Mouse (Mus musculus) hindbrain, embryonic 12.5 days (tissue): ENCODE data around the gene Cep152. TPM values are rescaled to one million over a fixed set of nuclear protein-coding genes. Genes with fewer than 3 reads are reported as not detected.
A peak's percentile ranks its signal among the peaks of the same experiment; 100 is the strongest.

Experiments
- ATAC-seq: fragments of 200-750 bp; cut with Nextera tagmentation; 2 replicates; pipeline ENCODE4 v1.8.0; 2017; ENCODE audit warnings: moderate TSS enrichment; ENCODE audit not compliant: low FRiP score
- H3K27ac ChIP-seq: fragments of 300-500 bp; sonication (generic); 2 replicates; pipeline ENCODE4 v1.5.1; 2016; ENCODE audit warnings: mild to moderate bottlenecking
- H3K27me3 ChIP-seq: fragments of 300-500 bp; sonication (generic); 2 replicates; pipeline ENCODE4 v1.6.1; 2016; ENCODE audit warnings: mild to moderate bottlenecking
- H3K36me3 ChIP-seq: fragments of 300-500 bp; sonication (generic); 2 replicates; pipeline ENCODE4 v1.6.1; 2016; ENCODE audit warnings: mild to moderate bottlenecking
- H3K4me1 ChIP-seq: fragments of 300-500 bp; sonication (generic); 2 replicates; pipeline ENCODE4 v1.6.1; 2016
- H3K4me2 ChIP-seq: fragments of 300-500 bp; sonication (generic); replicated peaks from 2 replicates; pipeline ENCODE4 v1.6.1; 2016; ENCODE audit warnings: mild to moderate bottlenecking
- H3K4me3 ChIP-seq: fragments of 300-500 bp; sonication (generic); 2 replicates; pipeline ENCODE4 v1.5.1; 2016; ENCODE audit warnings: mild to moderate bottlenecking
- H3K9ac ChIP-seq: fragments of 300-500 bp; sonication (generic); 2 replicates; pipeline ENCODE4 v1.6.1; 2016; ENCODE audit warnings: mild to moderate bottlenecking, moderate library complexity
- H3K9me3 ChIP-seq: fragments of 300-500 bp; sonication (generic); replicated peaks from 2 replicates; pipeline ENCODE4 v1.6.1; 2016; ENCODE audit warnings: mild to moderate bottlenecking
- WGBS: fragments of 180-500 bp; shearing (Covaris S2); methylation state at CpG from one replicate; pipeline ENCODE4 v1.1.7; 2016; 5-methylcytosine and 5-hydroxymethylcytosine counted together
- polyA plus RNA-seq: library from polyadenylated mRNA; unstranded; fragments of >200 nt; fragmentation: Nextera tagmentation; extraction: Ambion mirVana; gene quantifications from 2 replicates; pipeline ENCODE4 v1.2.1, GENCODE M21; 2016

Cep152 gene
- polyA plus RNA-seq, 1 experiment from 2014 or later: 7.5 TPM

- no peaks in the 10 kb centered on the region for H3K9me3 ChIP-seq
- no peak overlapping the region for H3K27ac ChIP-seq
- peaks cover 19% of the 10 kb centered on the region for H3K4me1 ChIP-seq
- peak overlapping the region; percentile 76; the same call in 1 of the 2 replicates for H3K4me2 ChIP-seq
- no peak for ATAC-seq
- peaks cover 11% of the 10 kb centered on the region; the same call in 1 of the 2 replicates for H3K36me3 ChIP-seq
- H3K9ac ChIP-seq: no peak overlapping the region
- H3K4me3 ChIP-seq: no peak overlapping the region
- 95% methylated on average over 15 of the region's 15 CpGs for WGBS
- H3K27me3 ChIP-seq: no peaks in the 10 kb centered on the region
Measured at GRCm38 (mm10) chr2:125623211-125623610, 1.7 kb downstream of the Cep152 start.

GRCm38 (mm10) chr2:125620213-125620907, 4.6 kb downstream of the Cep152 start:
- 41% methylated on average over 25 of the region's 25 CpGs for WGBS
- H3K27ac ChIP-seq: 0 out of 2 replicates have a peak overlapping the region, but pooled peaks have one; percentile 40

GRCm38 (mm10) chr2:125615858-125616424, 9.0 kb downstream of the Cep152 start:
- H3K27ac ChIP-seq: no peak overlapping the region
- H3K4me3 ChIP-seq: no peak overlapping the region
- H3K4me1 ChIP-seq: peaks cover 4% of the 10 kb centered on the region
- WGBS: 81% methylated on average over 8 of the region's 8 CpGs
- no peaks in the 10 kb centered on the region for H3K9me3 ChIP-seq
- H3K36me3 ChIP-seq: peaks cover 54% of the 10 kb centered on the region
- no peak overlapping the region for H3K4me2 ChIP-seq
- H3K27me3 ChIP-seq: no peaks in the 10 kb centered on the region
- H3K9ac ChIP-seq: no peak overlapping the region
- ATAC-seq: no peak

More at GRCm38 (mm10) chr2:125620213-125620907, 4.6 kb downstream of the Cep152 start:
- Histone ChIP-seq H3K36me3 (peaks cover 34% of the 10 kb centered on the region), H3K4me2 (peak overlapping the region; percentile 34; the same call in 1 of the 2 replicates), H3K9me3 (no peaks in the 10 kb centered on the region), H3K9ac (no peak overlapping the region), H3K4me1 (peaks cover 19% of the 10 kb centered on the region), H3K27me3 (no peaks in the 10 kb centered on the region), H3K4me3 (no peak overlapping the region)
- no peak for ATAC-seq

- Histone ChIP-seq H3K27ac (no peak overlapping the region), H3K27me3 (no peaks in the 10 kb centered on the region), H3K4me2 (no peak overlapping the region), H3K9me3 (no peaks in the 10 kb centered on the region), H3K36me3 (peaks cover 56% of the 10 kb centered on the region), H3K9ac (no peak overlapping the region), H3K4me3 (no peak overlapping the region), H3K4me1 (peaks cover under 1% of the 10 kb centered on the region)
- 92% methylated on average over 7 of the region's 7 CpGs for WGBS
- ATAC-seq: no peak
Measured at GRCm38 (mm10) chr2:125615440-125615839, 9.5 kb downstream of the Cep152 start.

DNA sequence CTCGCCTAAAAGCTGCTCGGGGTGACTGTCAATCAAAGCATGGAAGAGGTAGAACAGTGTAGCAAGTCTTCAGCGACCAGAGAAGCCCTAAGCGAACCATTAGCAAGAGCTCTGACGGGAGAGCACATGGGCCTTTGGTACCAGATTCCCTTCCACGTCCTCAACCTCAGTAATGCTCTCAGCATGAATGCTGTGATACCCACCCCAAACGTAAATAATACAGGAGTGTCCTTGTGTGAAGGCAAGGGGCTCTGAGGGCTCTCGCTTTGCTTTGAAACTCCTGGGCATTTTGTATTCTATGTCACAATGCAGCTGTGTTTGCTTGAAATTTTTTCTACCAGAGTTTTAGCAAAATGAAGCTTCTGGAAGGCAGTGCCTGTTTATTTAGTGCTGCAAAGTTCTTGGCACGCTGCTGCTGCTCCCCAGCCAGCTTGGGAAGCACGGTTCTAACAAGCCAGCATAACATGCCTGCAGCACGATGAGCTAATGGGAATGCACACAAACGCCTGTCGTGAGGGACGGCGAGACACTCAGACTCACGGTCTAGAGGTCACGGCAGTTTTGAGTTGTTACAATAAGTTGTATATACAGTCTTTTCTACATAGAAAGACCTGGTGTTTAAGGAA, 18.6 kb downstream of the Cep152 start:
- no peak overlapping the region for H3K9ac ChIP-seq
- H3K36me3 ChIP-seq: peaks cover 44% of the 10 kb centered on the region
- H3K4me1 ChIP-seq: no peaks in the 10 kb centered on the region
- H3K27me3 ChIP-seq: no peaks in the 10 kb centered on the region
- H3K4me3 ChIP-seq: no peak overlapping the region
- no peak overlapping the region for H3K27ac ChIP-seq
- no peak for ATAC-seq
- H3K4me2 ChIP-seq: no peak overlapping the region
- H3K9me3 ChIP-seq: no peaks in the 10 kb centered on the region
- 85% methylated on average over 17 of the region's 17 CpGs for WGBS

GRCm38 (mm10) chr2:125604646-125605045, 20.3 kb downstream of the Cep152 start:
- H3K27ac ChIP-seq: no peak overlapping the region
- ATAC-seq: no peak
- H3K36me3 ChIP-seq: peaks cover 42% of the 10 kb centered on the region
- no peaks in the 10 kb centered on the region for H3K9me3 ChIP-seq
- no peak overlapping the region for H3K4me2 ChIP-seq
- H3K27me3 ChIP-seq: no peaks in the 10 kb centered on the region
- H3K4me1 ChIP-seq: no peaks in the 10 kb centered on the region
- 80% methylated on average over 7 of the region's 7 CpGs for WGBS
- H3K4me3 ChIP-seq: no peak overlapping the region
- H3K9ac ChIP-seq: no peak overlapping the region

DNA sequence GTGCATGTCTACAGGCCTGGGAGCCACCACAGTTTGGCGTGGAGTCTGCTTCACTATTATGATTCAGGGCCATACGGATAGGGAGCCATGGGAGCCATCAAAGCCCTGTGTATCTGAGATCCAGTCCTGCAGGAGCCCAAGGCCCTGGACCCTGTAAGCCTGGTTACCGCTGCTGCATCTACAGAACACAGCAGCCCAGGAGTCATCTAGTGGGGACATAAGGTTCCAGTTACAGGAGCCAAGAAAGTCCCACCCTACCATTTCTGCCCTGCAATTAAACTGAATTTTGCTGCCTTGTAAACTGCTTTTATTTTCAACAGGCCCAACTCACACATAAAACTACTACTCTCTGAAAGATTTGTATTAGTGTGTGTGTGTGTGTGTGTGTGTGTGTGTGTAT, 21.9 kb downstream of the Cep152 start:
- no peak overlapping the region for H3K9ac ChIP-seq
- H3K36me3 ChIP-seq: peaks cover 43% of the 10 kb centered on the region
- H3K27me3 ChIP-seq: no peaks in the 10 kb centered on the region
- 85% methylated on average over 3 of the region's 3 CpGs for WGBS
- H3K27ac ChIP-seq: no peak overlapping the region
- H3K9me3 ChIP-seq: no peaks in the 10 kb centered on the region
- H3K4me3 ChIP-seq: no peak overlapping the region
- no peak for ATAC-seq
- H3K4me1 ChIP-seq: no peaks in the 10 kb centered on the region
- H3K4me2 ChIP-seq: no peak overlapping the region

DNA sequence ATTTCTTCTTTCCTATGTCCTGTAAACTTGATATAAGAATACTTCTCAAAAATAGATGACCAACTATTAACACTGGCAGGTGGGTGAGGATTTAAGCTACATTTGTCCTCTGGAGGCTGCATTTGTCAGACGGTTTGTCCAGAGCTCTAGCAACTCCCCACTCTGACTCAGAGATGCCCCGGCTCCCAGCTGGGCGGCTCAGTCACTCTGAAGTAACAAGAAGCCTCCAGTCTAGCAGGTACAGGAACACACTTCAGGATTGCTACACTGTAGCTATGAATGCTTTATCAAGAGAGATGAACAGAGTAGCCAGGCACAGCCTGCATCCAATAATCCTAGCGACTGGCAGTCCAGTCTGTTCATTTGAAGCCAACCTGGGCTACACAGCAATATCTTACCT, 26.0 kb downstream of the Cep152 start:
- WGBS: 80% methylated on average over 4 of the region's 4 CpGs
- H3K36me3 ChIP-seq: peaks cover 51% of the 10 kb centered on the region
- no peak for ATAC-seq

GRCm38 (mm10) chr2:125598251-125598650, 26.7 kb downstream of the Cep152 start:
- Histone ChIP-seq H3K9me3 (no peaks in the 10 kb centered on the region), H3K4me1 (no peaks in the 10 kb centered on the region), H3K27me3 (no peaks in the 10 kb centered on the region), H3K4me2 (no peak overlapping the region), H3K27ac (no peak overlapping the region), H3K9ac (no peak overlapping the region), H3K36me3 (peaks cover 53% of the 10 kb centered on the region), H3K4me3 (no peak overlapping the region)
- ATAC-seq: no peak
- 83% methylated on average over 6 of the region's 6 CpGs for WGBS

More for the DNA sequence above, 26.0 kb downstream of the Cep152 start:
- Histone ChIP-seq H3K9ac (no peak overlapping the region), H3K9me3 (no peaks in the 10 kb centered on the region), H3K27me3 (no peaks in the 10 kb centered on the region), H3K4me2 (no peak overlapping the region), H3K4me3 (no peak overlapping the region), H3K4me1 (no peaks in the 10 kb centered on the region), H3K27ac (no peak overlapping the region)

- no peak overlapping the region for H3K4me3 ChIP-seq
- no peak for ATAC-seq
- no peaks in the 10 kb centered on the region for H3K4me1 ChIP-seq
- no peaks in the 10 kb centered on the region for H3K27me3 ChIP-seq
- no peaks in the 10 kb centered on the region for H3K9me3 ChIP-seq
- H3K36me3 ChIP-seq: peaks cover 38% of the 10 kb centered on the region
- WGBS: 81% methylated on average over 12 of the region's 12 CpGs
- no peak overlapping the region for H3K4me2 ChIP-seq
- no peak overlapping the region for H3K27ac ChIP-seq
- H3K9ac ChIP-seq: no peak overlapping the region
Measured at GRCm38 (mm10) chr2:125594786-125595185, 30.1 kb downstream of the Cep152 start.

GRCm38 (mm10) chr2:125594072-125594471, 30.8 kb downstream of the Cep152 start:
- Histone ChIP-seq H3K4me3 (no peak overlapping the region), H3K36me3 (peaks cover 32% of the 10 kb centered on the region), H3K27ac (no peak overlapping the region), H3K4me2 (no peak overlapping the region), H3K4me1 (no peaks in the 10 kb centered on the region), H3K9ac (no peak overlapping the region), H3K27me3 (no peaks in the 10 kb centered on the region), H3K9me3 (no peaks in the 10 kb centered on the region)
- WGBS: 87% methylated on average over 6 of the region's 6 CpGs
- no peak for ATAC-seq

- Histone ChIP-seq H3K9me3 (no peaks in the 10 kb centered on the region), H3K27ac (no peak overlapping the region), H3K9ac (no peak overlapping the region), H3K4me2 (no peak overlapping the region), H3K4me3 (no peak overlapping the region), H3K27me3 (no peaks in the 10 kb centered on the region), H3K36me3 (peaks cover 37% of the 10 kb centered on the region), H3K4me1 (no peaks in the 10 kb centered on the region)
- WGBS: 98% methylated on average over 4 of the region's 4 CpGs
- no peak for ATAC-seq
Measured at GRCm38 (mm10) chr2:125591895-125592294, 33.0 kb downstream of the Cep152 start.
